Mouse (Mus musculus): ENCODE measurements at regions not wholly inside any gene's neighbourhood (a gene's known extent, or its start where the extent isn't known, plus 50 kb on each side); places are given as distances from the start of the nearest gene placed in this dataset.

GRCm38 (mm10) chr3:149993199-149993598, 1002.8 kb upstream of the Adgrl2 start:
- no peak for DNase-seq (ENCODE audit: low read depth)

GRCm38 (mm10) chr3:149987801-149988200, 997.4 kb upstream of the Adgrl2 start:
- no peak for DNase-seq (ENCODE audit: low read depth)

- no peak for DNase-seq (ENCODE audit: low read depth)
Measured at GRCm38 (mm10) chr3:149956993-149957392, 966.6 kb upstream of the Adgrl2 start.

- no peak for DNase-seq (ENCODE audit: low read depth)
Measured at GRCm38 (mm10) chr3:149936197-149936596, 945.8 kb upstream of the Adgrl2 start.

- DNase-seq (ENCODE audit: low read depth): no peak
Measured at GRCm38 (mm10) chr3:149934832-149935231, 944.5 kb upstream of the Adgrl2 start.

- no peak for DNase-seq (ENCODE audit: low read depth)
Measured at GRCm38 (mm10) chr3:149928456-149929360, 938.4 kb upstream of the Adgrl2 start.

GRCm38 (mm10) chr3:149920206-149920605, 929.9 kb upstream of the Adgrl2 start:
- DNase-seq (ENCODE audit: low read depth): no peak

- DNase-seq (ENCODE audit: low read depth): no peak
Measured at GRCm38 (mm10) chr3:149918201-149918600, 927.8 kb upstream of the Adgrl2 start.

GRCm38 (mm10) chr3:149910721-149911120, 920.4 kb upstream of the Adgrl2 start:
- DNase-seq (ENCODE audit: low read depth): no peak

GRCm38 (mm10) chr3:149901783-149902182, 911.4 kb upstream of the Adgrl2 start:
- no peak for DNase-seq (ENCODE audit: low read depth)

GRCm38 (mm10) chr3:149876553-149876952, 886.2 kb upstream of the Adgrl2 start:
- DNase-seq (ENCODE audit: low read depth): no peak

GRCm38 (mm10) chr3:149865945-149866344, 875.6 kb upstream of the Adgrl2 start:
- no peak for DNase-seq (ENCODE audit: low read depth)

GRCm38 (mm10) chr3:149846941-149847539, 856.7 kb upstream of the Adgrl2 start:
- no peak for DNase-seq (ENCODE audit: low read depth)

- DNase-seq (ENCODE audit: low read depth): no peak
Measured at GRCm38 (mm10) chr3:149845826-149846486, 855.6 kb upstream of the Adgrl2 start.

- no peak for DNase-seq (ENCODE audit: low read depth)
Measured at GRCm38 (mm10) chr3:149845083-149845825, 854.9 kb upstream of the Adgrl2 start.

- DNase-seq (ENCODE audit: low read depth): no peak
Measured at GRCm38 (mm10) chr3:149837921-149838320, 847.6 kb upstream of the Adgrl2 start.

GRCm38 (mm10) chr3:149836467-149837233, 846.3 kb upstream of the Adgrl2 start:
- no peak for DNase-seq (ENCODE audit: low read depth)

- DNase-seq (ENCODE audit: low read depth): no peak
Measured at GRCm38 (mm10) chr3:149827181-149827580, 836.8 kb upstream of the Adgrl2 start.

GRCm38 (mm10) chr3:149826757-149827156, 836.4 kb upstream of the Adgrl2 start:
- no peak for DNase-seq (ENCODE audit: low read depth)

GRCm38 (mm10) chr3:149820670-149821069, 830.3 kb upstream of the Adgrl2 start:
- no peak for DNase-seq (ENCODE audit: low read depth)

- no peak for DNase-seq (ENCODE audit: low read depth)
Measured at GRCm38 (mm10) chr3:149819863-149820262, 829.5 kb upstream of the Adgrl2 start.

Measured in fibroblast of lung, adult 2 months (primary cell).